Comparison of ENCODE assay signal across 12 mouse cellular contexts in genomic region chrX:11086257-11087072, GRCm38 (mm10).
DNase-seq lines count a peak whose midpoint lies in the region; ATAC-seq and TF ChIP-seq lines count a peak whose summit lies in the region.
"Had no signal": no experiment of that assay in that cellular context is flagged by ENCODE, and none has a peak within 500 bp of the region (broad histone marks: within the 10 kb centered on the region; RNA-seq: fewer than 3 reads in every experiment).

No protein-coding gene starts in this region.

- no peaks in the 10 kb centered on the region for H3K36me3 ChIP-seq in intestine, postnatal 0 days (ENCODE audit: control insufficient read depth, insufficient read depth)
- H3K36me3 ChIP-seq in stomach, embryonic 15.5 days: no peaks in the 10 kb centered on the region
- H3K36me3 ChIP-seq: heart, embryonic 10.5 days; limb, embryonic 13.5 days; neural tube, embryonic 13.5 days had no signal

- ATAC-seq in intestine, postnatal 0 days: peak; percentile 61
- ATAC-seq in stomach, embryonic 15.5 days (ENCODE audit: insufficient read depth, low FRiP score, low read depth): peak; percentile 78

- no peak overlapping the region for H3K4me2 ChIP-seq in intestine, postnatal 0 days (replicated peaks; ENCODE audit: low read depth)
- no peak overlapping the region for H3K4me2 ChIP-seq in stomach, embryonic 15.5 days
- H3K4me2 ChIP-seq: limb, embryonic 13.5 days; neural tube, embryonic 13.5 days had no signal

- WGBS in intestine, postnatal 0 days: 53% methylated on average over 7 of the region's 7 CpGs
- 38% methylated on average over 7 of the region's 7 CpGs for WGBS in stomach, embryonic 15.5 days

- intact Hi-C loops in heart, postnatal 10 days (cut with DNase I): loop anchor here (5.0 kb wide), 1 partner anchor 374 kb away; no protein-coding TSS in a partner anchor

- 0 out of 2 replicates have a peak, but pooled peaks cover 2% of the 10 kb centered on the region for H3K4me1 ChIP-seq in intestine, postnatal 0 days (replicated peaks; ENCODE audit: control insufficient read depth, insufficient read depth, low read length)
- no peaks in the 10 kb centered on the region for H3K4me1 ChIP-seq in stomach, embryonic 15.5 days
- H3K4me1 ChIP-seq: limb, embryonic 13.5 days had no signal

- H3K27ac ChIP-seq in intestine, postnatal 0 days (ENCODE audit: low read depth, low read length): no peak overlapping the region
- H3K27ac ChIP-seq in stomach, embryonic 15.5 days: peak overlapping the region; percentile 48; the same call in 1 of the 2 replicates
- H3K27ac ChIP-seq: heart, embryonic 10.5 days; limb, embryonic 13.5 days; neural tube, embryonic 13.5 days had no signal

- H3K27me3 ChIP-seq in intestine, postnatal 0 days (replicated peaks; ENCODE audit: control insufficient read depth, insufficient read depth, low read length): no peaks in the 10 kb centered on the region
- H3K27me3 ChIP-seq in stomach, embryonic 15.5 days (replicated peaks): no peaks in the 10 kb centered on the region; the same call in 1 of the 2 replicates
- H3K27me3 ChIP-seq: neural tube, embryonic 13.5 days had no signal

- peak; percentile 20 to 44 for DNase-seq in lung, adult 18-20 months
- no peak for DNase-seq in lung, postnatal 25 days (ENCODE audit: low spot score)
- peak; percentile 34 for DNase-seq in kidney, postnatal 10 days
- no peak for DNase-seq in layer of hippocampus, postnatal 14 days (ENCODE audit: low spot score in 2 of 2)
- no peak for DNase-seq in heart, postnatal 10 days
- DNase-seq: adrenal gland, adult 2 months; thymus, postnatal 36 days had no signal

- no peak for TF ChIP-seq CTCF in intestine, postnatal 0 days (IDR thresholded peaks at IDR 0.05; ENCODE audit: low read depth)

- no peaks in the 10 kb centered on the region for H3K9me3 ChIP-seq in intestine, postnatal 0 days (ENCODE audit: control insufficient read depth)
- no peaks in the 10 kb centered on the region for H3K9me3 ChIP-seq in stomach, embryonic 15.5 days
- H3K9me3 ChIP-seq: heart, embryonic 10.5 days; limb, embryonic 13.5 days; neural tube, embryonic 13.5 days had no signal

- no peak overlapping the region for H3K4me3 ChIP-seq in intestine, postnatal 0 days (ENCODE audit: low read depth, low read length)
- no peak overlapping the region for H3K4me3 ChIP-seq in stomach, embryonic 15.5 days (replicated peaks)
- H3K4me3 ChIP-seq: heart, embryonic 10.5 days; limb, embryonic 13.5 days; neural tube, embryonic 13.5 days had no signal

- H3K9ac ChIP-seq in intestine, postnatal 0 days (ENCODE audit: low read depth, low read length): no peak overlapping the region
- no peak overlapping the region for H3K9ac ChIP-seq in stomach, embryonic 15.5 days
- H3K9ac ChIP-seq: limb, embryonic 13.5 days; neural tube, embryonic 13.5 days had no signal

Comparison
In these comparisons a context has a peak if more than half of its experiments do, and no peak if none do; other contexts are left out.
1. DNase-seq: peak in lung, adult 18-20 months (2 of 2) and kidney, postnatal 10 days (single experiment); none in lung, postnatal 25 days (single experiment), layer of hippocampus, postnatal 14 days (0 of 2) and heart, postnatal 10 days (0 of 2).